Mouse (Mus musculus): ENCODE measurements around the gene 2210418O10Rik. TPM values are rescaled to one million over a fixed set of nuclear protein-coding genes. Genes with fewer than 3 reads are reported as not detected.

The 2210418O10Rik gene
- polyA plus RNA-seq (2012), result 0.15 and 0.35 TPM in 2 replicates

DNA sequence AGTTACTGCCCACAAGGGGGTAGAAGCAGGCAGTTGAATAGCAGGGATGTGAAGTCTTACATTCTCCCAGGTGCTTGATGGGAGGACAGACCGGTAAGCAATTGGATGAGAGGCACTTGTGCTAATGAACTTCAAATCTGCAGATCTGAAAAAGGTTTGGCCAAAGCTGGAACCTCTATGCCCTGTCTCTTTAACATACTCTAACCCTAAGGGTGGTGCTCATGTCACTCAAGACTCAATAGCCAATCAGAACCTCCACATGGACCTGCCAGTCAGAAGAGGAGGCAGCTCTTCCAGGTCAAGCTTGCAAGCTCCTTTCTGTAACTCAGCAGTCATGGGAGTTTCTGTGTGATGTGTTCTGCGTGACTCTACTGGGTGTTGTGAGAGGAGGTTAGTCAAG is at the start of gene 2210418O10Rik:
Gene 2210418O10Rik, plus strand, starts transcription at position 301 of the 400 bp plus-strand sequence.

Other genes starting within 250 kb of the 2210418O10Rik start
- 0.03 TPM in 2 replicates for gene Gm2004, start 76.7 kb upstream of the 2210418O10Rik start, polyA plus RNA-seq (2012)
- gene Gm11009, start 92.9 kb downstream of the 2210418O10Rik start, polyA plus RNA-seq (2012), result not detected in 2 replicates
- gene Gm14435, start 197.0 kb downstream of the 2210418O10Rik start, polyA plus RNA-seq (2012), result not detected in 2 replicates

Measured in megakaryocyte-erythroid progenitor cell, adult 5 weeks (primary cell).